Mouse (Mus musculus): ENCODE results near the gene Vav3. TPM values are rescaled to one million over a fixed set of nuclear protein-coding genes. Genes with fewer than 3 reads are reported as not detected.

The Vav3 gene
- polyA plus RNA-seq, 1 experiment from 2014 or later, result 8.7 TPM

- WGBS, result 64% methylated on average over 4 of the region's 4 CpGs
- no peak for ATAC-seq (ENCODE audit: insufficient number of reproducible peaks, insufficient read depth, low FRiP score, low TSS enrichment)
- H3K36me3 ChIP-seq, result no peaks in the 10 kb centered on the region
- no peak overlapping the region for H3K27ac ChIP-seq
- H3K9me3 ChIP-seq, result no peaks in the 10 kb centered on the region
- H3K4me3 ChIP-seq, result no peak overlapping the region
- H3K4me2 ChIP-seq (replicated peaks), result no peak overlapping the region
- H3K27me3 ChIP-seq, result no peaks in the 10 kb centered on the region
- H3K9ac ChIP-seq, result no peak overlapping the region
- no peaks in the 10 kb centered on the region for H3K4me1 ChIP-seq
Measured at GRCm38 (mm10) chr3:109360746-109361145, 20.3 kb downstream of the Vav3 start.

- Histone ChIP-seq H3K9ac (no peak overlapping the region), H3K4me2 (replicated peaks) (no peak overlapping the region), H3K27me3 (no peaks in the 10 kb centered on the region), H3K4me1 (peaks cover 5% of the 10 kb centered on the region; the same call in 1 of the 2 replicates), H3K4me3 (no peak overlapping the region), H3K27ac (no peak overlapping the region), H3K36me3 (no peaks in the 10 kb centered on the region), H3K9me3 (no peaks in the 10 kb centered on the region)
- 77% methylated on average over 5 of the region's 5 CpGs for WGBS
- ATAC-seq (ENCODE audit: insufficient number of reproducible peaks, insufficient read depth, low FRiP score, low TSS enrichment), result no peak
Measured at GRCm38 (mm10) chr3:109361882-109362281, 21.4 kb downstream of the Vav3 start.

- Histone ChIP-seq H3K4me2 (replicated peaks) (no peak overlapping the region), H3K4me1 (peaks cover 5% of the 10 kb centered on the region; the same call in 1 of the 2 replicates), H3K9me3 (no peaks in the 10 kb centered on the region), H3K27me3 (no peaks in the 10 kb centered on the region), H3K36me3 (no peaks in the 10 kb centered on the region), H3K27ac (no peak overlapping the region), H3K9ac (no peak overlapping the region), H3K4me3 (no peak overlapping the region)
- ATAC-seq (ENCODE audit: insufficient number of reproducible peaks, insufficient read depth, low FRiP score, low TSS enrichment), result no peak
- WGBS, result 81% methylated on average over 3 of the region's 3 CpGs
Measured at GRCm38 (mm10) chr3:109362310-109362709, 21.9 kb downstream of the Vav3 start.

GRCm38 (mm10) chr3:109363522-109363921 lies 23.1 kb downstream of the Vav3 start:
- Histone ChIP-seq H3K27ac (no peak overlapping the region), H3K27me3 (no peaks in the 10 kb centered on the region), H3K4me2 (replicated peaks) (no peak overlapping the region), H3K9me3 (no peaks in the 10 kb centered on the region), H3K4me1 (peaks cover 5% of the 10 kb centered on the region; the same call in 1 of the 2 replicates), H3K9ac (no peak overlapping the region), H3K4me3 (no peak overlapping the region), H3K36me3 (no peaks in the 10 kb centered on the region)
- WGBS, result 75% methylated on average over 5 of the region's 5 CpGs
- ATAC-seq (ENCODE audit: insufficient number of reproducible peaks, insufficient read depth, low FRiP score, low TSS enrichment), result no peak

GRCm38 (mm10) chr3:109365875-109366274 lies 25.4 kb downstream of the Vav3 start:
- H3K27me3 ChIP-seq, result no peaks in the 10 kb centered on the region
- no peaks in the 10 kb centered on the region for H3K36me3 ChIP-seq
- H3K27ac ChIP-seq, result 0 out of 2 replicates have a peak overlapping the region, but pooled peaks have one; percentile 23
- H3K4me1 ChIP-seq, result peaks cover 5% of the 10 kb centered on the region; the same call in 1 of the 2 replicates
- no peak overlapping the region for H3K4me2 ChIP-seq (replicated peaks)
- H3K4me3 ChIP-seq, result no peak overlapping the region
- ATAC-seq (ENCODE audit: insufficient number of reproducible peaks, insufficient read depth, low FRiP score, low TSS enrichment), result no peak
- WGBS, result 85% methylated on average over 2 of the region's 2 CpGs
- no peaks in the 10 kb centered on the region for H3K9me3 ChIP-seq
- H3K9ac ChIP-seq, result no peak overlapping the region

GRCm38 (mm10) chr3:109366411-109366851 lies 26.0 kb downstream of the Vav3 start:
- Histone ChIP-seq H3K9me3 (no peaks in the 10 kb centered on the region), H3K36me3 (no peaks in the 10 kb centered on the region), H3K4me1 (peaks cover 5% of the 10 kb centered on the region; the same call in 1 of the 2 replicates), H3K9ac (no peak overlapping the region), H3K27me3 (no peaks in the 10 kb centered on the region), H3K4me2 (replicated peaks) (no peak overlapping the region), H3K4me3 (no peak overlapping the region), H3K27ac (0 out of 2 replicates have a peak overlapping the region, but pooled peaks have one; percentile 23)
- ATAC-seq (ENCODE audit: insufficient number of reproducible peaks, insufficient read depth, low FRiP score, low TSS enrichment), result no peak
- 51% methylated on average over 7 of the region's 7 CpGs for WGBS

- Histone ChIP-seq H3K36me3 (no peaks in the 10 kb centered on the region), H3K4me1 (peaks cover 5% of the 10 kb centered on the region; the same call in 1 of the 2 replicates), H3K4me2 (replicated peaks) (no peak overlapping the region), H3K4me3 (no peak overlapping the region), H3K9ac (no peak overlapping the region), H3K9me3 (no peaks in the 10 kb centered on the region), H3K27me3 (no peaks in the 10 kb centered on the region), H3K27ac (no peak overlapping the region)
- ATAC-seq (ENCODE audit: insufficient number of reproducible peaks, insufficient read depth, low FRiP score, low TSS enrichment), result no peak
- WGBS, result 63% methylated on average over 9 of the region's 9 CpGs
Measured at GRCm38 (mm10) chr3:109368383-109369289, 28.2 kb downstream of the Vav3 start.

GRCm38 (mm10) chr3:109371576-109371975 lies 31.1 kb downstream of the Vav3 start:
- Histone ChIP-seq H3K4me3 (no peak overlapping the region), H3K9ac (no peak overlapping the region), H3K27ac (no peak overlapping the region), H3K4me2 (replicated peaks) (no peak overlapping the region), H3K27me3 (no peaks in the 10 kb centered on the region), H3K36me3 (no peaks in the 10 kb centered on the region), H3K4me1 (peaks cover under 1% of the 10 kb centered on the region; the same call in 1 of the 2 replicates), H3K9me3 (no peaks in the 10 kb centered on the region)
- no peak for ATAC-seq (ENCODE audit: insufficient number of reproducible peaks, insufficient read depth, low FRiP score, low TSS enrichment)
- WGBS, result no CpG with 5 or more reads among the region's 1 CpGs

- WGBS, result 89% methylated on average over 4 of the region's 4 CpGs
- no peaks in the 10 kb centered on the region for H3K27me3 ChIP-seq
Measured at GRCm38 (mm10) chr3:109372678-109373077, 32.2 kb downstream of the Vav3 start.

GRCm38 (mm10) chr3:109378278-109378677 lies 37.8 kb downstream of the Vav3 start:
- Histone ChIP-seq H3K9me3 (no peaks in the 10 kb centered on the region), H3K4me3 (no peak overlapping the region), H3K27me3 (no peaks in the 10 kb centered on the region), H3K36me3 (no peaks in the 10 kb centered on the region), H3K27ac (no peak overlapping the region), H3K4me2 (replicated peaks) (no peak overlapping the region), H3K9ac (no peak overlapping the region), H3K4me1 (no peaks in the 10 kb centered on the region)
- WGBS, result 69% methylated on average over 4 of the region's 4 CpGs
- ATAC-seq (ENCODE audit: insufficient number of reproducible peaks, insufficient read depth, low FRiP score, low TSS enrichment), result no peak

More at GRCm38 (mm10) chr3:109372678-109373077, 32.2 kb downstream of the Vav3 start:
- Histone ChIP-seq H3K9me3 (no peaks in the 10 kb centered on the region), H3K27ac (no peak overlapping the region), H3K4me2 (replicated peaks) (no peak overlapping the region), H3K4me3 (no peak overlapping the region), H3K9ac (no peak overlapping the region), H3K4me1 (no peaks in the 10 kb centered on the region), H3K36me3 (no peaks in the 10 kb centered on the region)
- ATAC-seq (ENCODE audit: insufficient number of reproducible peaks, insufficient read depth, low FRiP score, low TSS enrichment), result no peak

- H3K4me3 ChIP-seq, result no peak overlapping the region
- H3K9ac ChIP-seq, result no peak overlapping the region
- H3K36me3 ChIP-seq, result no peaks in the 10 kb centered on the region
- no peaks in the 10 kb centered on the region for H3K27me3 ChIP-seq
- WGBS, result 75% methylated on average over 6 of the region's 6 CpGs
- no peaks in the 10 kb centered on the region for H3K9me3 ChIP-seq
- H3K27ac ChIP-seq, result no peak overlapping the region
- peak; percentile 22; the same call in 1 of the 2 replicates for ATAC-seq (ENCODE audit: insufficient number of reproducible peaks, insufficient read depth, low FRiP score, low TSS enrichment)
- H3K4me1 ChIP-seq, result no peaks in the 10 kb centered on the region
- no peak overlapping the region for H3K4me2 ChIP-seq (replicated peaks)
Measured at GRCm38 (mm10) chr3:109378684-109379083, 38.2 kb downstream of the Vav3 start.

GRCm38 (mm10) chr3:109388730-109389129 lies 48.3 kb downstream of the Vav3 start:
- no peak for ATAC-seq (ENCODE audit: insufficient number of reproducible peaks, insufficient read depth, low FRiP score, low TSS enrichment)
- no peaks in the 10 kb centered on the region for H3K4me1 ChIP-seq
- 87% methylated on average over 10 of the region's 10 CpGs for WGBS
- no peaks in the 10 kb centered on the region for H3K9me3 ChIP-seq
- no peaks in the 10 kb centered on the region for H3K27me3 ChIP-seq
- H3K36me3 ChIP-seq, result no peaks in the 10 kb centered on the region
- H3K4me2 ChIP-seq (replicated peaks), result no peak overlapping the region
- H3K27ac ChIP-seq, result no peak overlapping the region
- no peak overlapping the region for H3K4me3 ChIP-seq
- H3K9ac ChIP-seq, result no peak overlapping the region

Measured in embryonic facial prominence, embryonic 12.5 days (tissue).